Mouse (Mus musculus) midbrain, embryonic 14.5 days (tissue): ENCODE measurements around the gene Bbox1. TPM values are rescaled to one million over a fixed set of nuclear protein-coding genes. Genes with fewer than 3 reads are reported as not detected.

ENCODE experiments used
- ATAC-seq: fragments of 200-750 bp; cut with Nextera tagmentation; 2 replicates; pipeline ENCODE4 v1.8.0; 2017; ENCODE audit warnings: moderate number of reproducible peaks, moderate library complexity; ENCODE audit not compliant: low FRiP score, low TSS enrichment
- DNase-seq: peaks from one replicate; pipeline ENCODE4 v3.0.0-alpha.2; 2015
- H3K27ac ChIP-seq: fragments of 300-500 bp; sonication (generic); replicated peaks from 2 replicates; pipeline ENCODE4 v1.5.1; 2014; ENCODE audit warnings: mild to moderate bottlenecking, low read depth, low read length, moderate library complexity
- H3K27me3 ChIP-seq: fragments of 300-500 bp; sonication (generic); 2 replicates; pipeline ENCODE4 v1.6.1; 2014; ENCODE audit warnings: low read length, control low read depth, mixed read lengths; ENCODE audit not compliant: control insufficient read depth, insufficient read depth
- H3K36me3 ChIP-seq: fragments of 300-500 bp; sonication (generic); 2 replicates; pipeline ENCODE4 v1.6.1; 2014; ENCODE audit warnings: low read length, control low read depth; ENCODE audit not compliant: control insufficient read depth, insufficient read depth
- H3K4me1 ChIP-seq: fragments of 300-500 bp; sonication (generic); 2 replicates; pipeline ENCODE4 v1.6.1; 2014; ENCODE audit warnings: mild to moderate bottlenecking, antibody characterized with exemption, low read length, control low read depth; ENCODE audit not compliant: control insufficient read depth, insufficient read depth
- H3K4me2 ChIP-seq: fragments of 300-500 bp; sonication (generic); 2 replicates; pipeline ENCODE4 v1.6.1; 2014; ENCODE audit warnings: mild to moderate bottlenecking, low read length, moderate library complexity
- H3K4me3 ChIP-seq: fragments of 300-500 bp; sonication (generic); replicated peaks from 2 replicates; pipeline ENCODE4 v1.5.1; 2014; ENCODE audit warnings: low read depth, low read length
- H3K9ac ChIP-seq: fragments of 300-500 bp; sonication (generic); replicated peaks from 2 replicates; pipeline ENCODE4 v1.6.1; 2014; ENCODE audit warnings: mild to moderate bottlenecking, low read length, moderate library complexity
- H3K9me3 ChIP-seq: fragments of 300-500 bp; sonication (generic); 2 replicates; pipeline ENCODE4 v1.6.1; 2016; ENCODE audit warnings: low read length, control low read depth, mixed read lengths; ENCODE audit not compliant: control insufficient read depth
- WGBS: fragments of 180-500 bp; shearing (Covaris S2); extraction: QIAGEN DNeasy Blood & Tissue Kit; methylation state at CpG from one replicate; pipeline ENCODE4 v1.1.7; 2014; 5-methylcytosine and 5-hydroxymethylcytosine counted together
- polyA plus RNA-seq: library from polyadenylated mRNA; unstranded; fragments of >200 nt; fragmentation: Nextera tagmentation; extraction: Ambion mirVana; gene quantifications from 2 replicates; pipeline ENCODE4 v1.2.1, GENCODE M21; 2014

Bbox1 gene
- polyA plus RNA-seq, 1 experiment from 2014 or later = 0.11 TPM

- Histone ChIP-seq H3K9me3 (no peaks in the 10 kb centered on the region), H3K27ac (no peak overlapping the region), H3K27me3 (no peaks in the 10 kb centered on the region), H3K36me3 (no peaks in the 10 kb centered on the region), H3K4me2 (no peak overlapping the region), H3K4me1 (no peaks in the 10 kb centered on the region), H3K4me3 (no peak overlapping the region), H3K9ac (no peak overlapping the region)
- no peak for ATAC-seq
- no peak for DNase-seq
- 80% methylated on average over 1 of the region's 1 CpGs for WGBS
Measured at GRCm38 (mm10) chr2:110319266-110319665, 4.9 kb upstream of the Bbox1 start.

GRCm38 (mm10) chr2:110318719-110319118 lies 4.4 kb upstream of the Bbox1 start:
- no peak overlapping the region for H3K9ac ChIP-seq
- no peaks in the 10 kb centered on the region for H3K9me3 ChIP-seq
- H3K4me2 ChIP-seq = no peak overlapping the region
- WGBS = 88% methylated on average over 1 of the region's 1 CpGs
- no peaks in the 10 kb centered on the region for H3K27me3 ChIP-seq
- no peaks in the 10 kb centered on the region for H3K4me1 ChIP-seq
- no peak overlapping the region for H3K4me3 ChIP-seq
- no peak for ATAC-seq
- H3K27ac ChIP-seq = no peak overlapping the region
- H3K36me3 ChIP-seq = no peaks in the 10 kb centered on the region
- DNase-seq = no peak

GRCm38 (mm10) chr2:110316116-110316883 lies 1.9 kb upstream of the Bbox1 start:
- Histone ChIP-seq H3K9me3 (no peaks in the 10 kb centered on the region), H3K4me1 (no peaks in the 10 kb centered on the region), H3K4me2 (no peak overlapping the region), H3K27me3 (no peaks in the 10 kb centered on the region), H3K27ac (no peak overlapping the region), H3K9ac (no peak overlapping the region), H3K4me3 (no peak overlapping the region), H3K36me3 (no peaks in the 10 kb centered on the region)
- 39% methylated on average over 3 of the region's 3 CpGs for WGBS
- DNase-seq = no peak
- ATAC-seq = no peak

- Histone ChIP-seq H3K4me1 (no peaks in the 10 kb centered on the region), H3K4me3 (no peak overlapping the region), H3K4me2 (no peak overlapping the region), H3K9me3 (no peaks in the 10 kb centered on the region), H3K27ac (no peak overlapping the region), H3K9ac (no peak overlapping the region), H3K27me3 (no peaks in the 10 kb centered on the region), H3K36me3 (no peaks in the 10 kb centered on the region)
- WGBS = 90% methylated on average over 5 of the region's 5 CpGs
- ATAC-seq (no peak), DNase-seq (no peak)
Measured at GRCm38 (mm10) chr2:110314074-110314473, 286 bp downstream of the Bbox1 start.

- Histone ChIP-seq H3K36me3 (no peaks in the 10 kb centered on the region), H3K4me2 (no peak overlapping the region), H3K4me1 (no peaks in the 10 kb centered on the region), H3K27me3 (no peaks in the 10 kb centered on the region), H3K27ac (no peak overlapping the region), H3K9me3 (no peaks in the 10 kb centered on the region), H3K4me3 (no peak overlapping the region), H3K9ac (no peak overlapping the region)
- ATAC-seq (no peak), DNase-seq (no peak)
- WGBS = 59% methylated on average over 2 of the region's 2 CpGs
Measured at GRCm38 (mm10) chr2:110313305-110313824, 995 bp downstream of the Bbox1 start.

- DNase-seq (no peak), ATAC-seq (no peak)
- WGBS = 92% methylated on average over 12 of the region's 12 CpGs
Measured at GRCm38 (mm10) chr2:110305358-110306283, 8.7 kb downstream of the Bbox1 start.

GRCm38 (mm10) chr2:110302261-110302660 lies 12.1 kb downstream of the Bbox1 start:
- no peaks in the 10 kb centered on the region for H3K4me1 ChIP-seq
- no peaks in the 10 kb centered on the region for H3K27me3 ChIP-seq
- no peak overlapping the region for H3K27ac ChIP-seq
- H3K4me2 ChIP-seq = no peak overlapping the region
- DNase-seq = no peak
- ATAC-seq = no peak
- H3K4me3 ChIP-seq = no peak overlapping the region
- no peaks in the 10 kb centered on the region for H3K9me3 ChIP-seq
- no peaks in the 10 kb centered on the region for H3K36me3 ChIP-seq
- WGBS = 77% methylated on average over 2 of the region's 2 CpGs
- H3K9ac ChIP-seq = no peak overlapping the region

More at GRCm38 (mm10) chr2:110305358-110306283, 8.7 kb downstream of the Bbox1 start:
- H3K9ac ChIP-seq = no peak overlapping the region
- H3K27me3 ChIP-seq = no peaks in the 10 kb centered on the region
- H3K36me3 ChIP-seq = no peaks in the 10 kb centered on the region
- H3K4me3 ChIP-seq = no peak overlapping the region
- H3K27ac ChIP-seq = no peak overlapping the region
- no peak overlapping the region for H3K4me2 ChIP-seq
- H3K9me3 ChIP-seq = no peaks in the 10 kb centered on the region
- H3K4me1 ChIP-seq = no peaks in the 10 kb centered on the region

- no peaks in the 10 kb centered on the region for H3K9me3 ChIP-seq
- DNase-seq (no peak), ATAC-seq (no peak)
- 79% methylated on average over 3 of the region's 3 CpGs for WGBS
- no peak overlapping the region for H3K9ac ChIP-seq
- no peaks in the 10 kb centered on the region for H3K27me3 ChIP-seq
- no peak overlapping the region for H3K4me2 ChIP-seq
- no peak overlapping the region for H3K27ac ChIP-seq
- no peaks in the 10 kb centered on the region for H3K36me3 ChIP-seq
- no peak overlapping the region for H3K4me3 ChIP-seq
- no peaks in the 10 kb centered on the region for H3K4me1 ChIP-seq
Measured at GRCm38 (mm10) chr2:110301314-110301713, 13.0 kb downstream of the Bbox1 start.
